Mouse (Mus musculus) right cerebral cortex, adult 18-20 months (tissue): Measurements from ENCODE around the gene C4b.
"Not testable (repeated sequence)": the region's sequence is repeated elsewhere in the genome, so short reads cannot be mapped to it uniquely, and the experiment has no call there.

Source experiments
- DNase-seq: peaks from one replicate; pipeline ENCODE4 v3.0.0; 2022; ENCODE audit warnings: mixed read lengths

C4b gene

DNA sequence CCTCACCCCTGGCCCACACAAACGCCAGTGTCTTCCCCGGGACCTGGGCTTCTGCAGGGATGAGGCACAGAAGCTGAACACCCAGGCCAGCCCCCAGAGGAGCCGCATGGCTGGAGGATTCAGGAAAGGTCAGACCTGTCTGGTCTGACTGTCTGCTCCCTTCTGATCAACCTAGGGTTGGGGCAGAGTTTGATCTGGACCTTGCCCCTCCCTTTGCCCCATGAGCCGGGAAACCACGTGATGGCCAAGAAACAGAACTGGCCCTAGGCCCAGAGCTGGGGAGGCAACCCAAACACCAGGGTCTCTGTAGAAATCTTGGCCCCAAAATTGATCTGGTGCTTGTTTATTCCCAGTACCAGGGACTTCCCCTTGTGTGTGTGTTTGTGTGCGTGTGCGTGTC lies at the start of gene C4b:
Gene C4b (minus strand): TSS at position 164 of the 400 bp plus-strand sequence.
- DNase-seq, result peak; percentile 7

- DNase-seq, result peak; percentile 45
Measured at GRCm38 (mm10) chr17:34777680-34778325, 34.1 kb upstream of the C4b start.

GRCm38 (mm10) chr17:34761471-34761870 lies 17.8 kb upstream of the C4b start:
- DNase-seq, result no peak

DNA sequence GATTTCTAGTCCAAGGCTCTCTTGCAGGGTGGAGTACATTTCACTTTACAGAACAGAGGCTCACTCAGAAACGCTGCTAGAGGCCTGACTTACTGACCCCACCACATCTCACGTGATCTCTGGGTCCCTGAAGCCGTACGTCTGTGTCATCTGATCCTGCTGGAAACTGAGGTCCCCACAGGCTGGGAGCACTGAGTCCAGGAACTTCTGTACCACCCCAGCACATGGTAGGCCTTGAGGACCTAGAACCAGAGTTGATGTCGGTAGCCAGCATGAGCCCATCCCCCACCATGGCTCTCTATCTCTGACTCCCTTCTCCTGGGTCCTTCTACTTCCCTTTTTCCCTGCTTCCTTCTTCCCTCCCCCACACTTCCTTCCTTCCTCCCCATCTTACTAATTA lies 2.8 kb upstream of the C4b start:
- DNase-seq, result no peak

- DNase-seq, result not testable (repeated sequence)
Measured at GRCm38 (mm10) chr17:34745166-34745565, 1.5 kb upstream of the C4b start.

DNA sequence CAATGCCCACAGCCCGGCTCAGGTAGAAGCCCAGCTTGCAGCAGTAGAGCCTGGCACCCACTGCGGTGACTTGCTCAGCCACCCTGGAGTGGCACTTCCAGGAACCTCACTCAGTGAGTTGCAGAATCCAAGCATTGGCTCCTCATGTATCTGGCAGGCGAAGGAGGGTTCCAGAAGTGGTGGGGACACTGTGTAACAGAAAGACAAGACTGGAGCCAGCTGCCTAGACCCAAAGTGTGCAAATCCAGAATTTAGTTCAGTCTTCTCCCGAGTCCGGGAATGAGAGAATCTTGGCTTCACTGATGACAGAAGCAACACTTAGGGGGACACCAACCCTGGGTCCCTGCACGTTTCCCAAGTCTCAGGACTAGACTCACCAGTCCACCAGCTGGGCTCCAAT lies 929 bp upstream of the C4b start:
- not testable (repeated sequence) for DNase-seq

DNA sequence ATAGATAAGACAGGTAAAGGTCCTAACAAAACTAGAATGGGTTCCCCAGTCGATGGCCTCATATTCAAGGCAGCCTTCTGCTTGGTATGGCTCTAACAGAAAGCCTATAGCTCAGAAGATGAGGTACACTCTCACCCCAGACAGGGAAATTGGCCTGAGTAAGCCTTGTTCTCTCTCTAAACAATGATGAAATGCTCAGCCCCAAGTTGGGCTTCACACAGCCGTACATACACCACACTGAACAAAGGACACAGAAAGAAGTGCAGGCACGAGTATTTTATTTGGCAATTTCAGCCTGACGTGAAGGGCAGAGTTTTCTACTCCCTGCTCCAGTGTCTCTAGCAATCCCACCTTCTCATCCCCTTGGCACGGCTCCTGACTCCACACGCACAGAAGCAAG lies 524 bp upstream of the C4b start:
- DNase-seq, result no peak

- no peak for DNase-seq
Measured at GRCm38 (mm10) chr17:34740280-34740679, 3.4 kb downstream of the C4b start.

DNA sequence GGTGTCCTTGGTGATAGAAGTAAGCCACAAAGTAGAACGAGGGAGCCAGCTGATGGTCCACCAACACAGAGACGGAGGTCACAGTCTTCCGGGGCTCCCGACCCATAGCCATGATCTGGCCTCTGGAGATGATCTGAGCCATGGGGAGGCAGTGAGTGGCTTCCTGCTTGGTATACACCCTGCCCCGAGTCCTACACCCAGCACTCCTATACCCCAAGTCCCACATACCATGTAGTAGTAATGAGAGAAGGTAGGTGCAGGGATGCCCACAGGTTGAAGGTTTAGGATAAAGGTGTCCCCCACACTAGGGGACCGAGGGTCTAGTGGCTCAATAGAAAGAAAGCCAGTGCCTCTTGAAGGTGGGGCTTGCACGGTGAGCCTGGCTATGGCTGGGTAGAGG lies 4.0 kb downstream of the C4b start:
- not testable (repeated sequence) for DNase-seq

DNA sequence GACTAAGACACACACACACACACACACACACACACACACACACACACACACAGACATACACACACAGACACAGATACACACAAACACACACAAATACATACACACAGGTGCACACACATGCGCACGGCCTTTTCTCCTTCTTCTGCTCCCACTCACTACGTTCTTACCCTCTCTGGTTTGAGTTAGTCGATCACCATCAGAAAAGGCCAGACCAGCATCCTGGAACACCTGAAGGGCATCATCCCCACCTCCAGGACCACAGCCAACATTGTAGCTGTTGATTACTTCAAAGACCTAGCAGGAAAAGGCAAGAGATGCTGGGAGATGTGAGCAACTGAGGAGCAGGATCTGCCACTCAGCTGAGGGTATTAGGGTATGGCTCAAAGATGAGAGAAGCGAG lies 6.2 kb downstream of the C4b start:
- DNase-seq, result not testable (repeated sequence)

GRCm38 (mm10) chr17:34729779-34730553 lies 13.7 kb downstream of the C4b start:
- DNase-seq, result not testable (repeated sequence)

DNA sequence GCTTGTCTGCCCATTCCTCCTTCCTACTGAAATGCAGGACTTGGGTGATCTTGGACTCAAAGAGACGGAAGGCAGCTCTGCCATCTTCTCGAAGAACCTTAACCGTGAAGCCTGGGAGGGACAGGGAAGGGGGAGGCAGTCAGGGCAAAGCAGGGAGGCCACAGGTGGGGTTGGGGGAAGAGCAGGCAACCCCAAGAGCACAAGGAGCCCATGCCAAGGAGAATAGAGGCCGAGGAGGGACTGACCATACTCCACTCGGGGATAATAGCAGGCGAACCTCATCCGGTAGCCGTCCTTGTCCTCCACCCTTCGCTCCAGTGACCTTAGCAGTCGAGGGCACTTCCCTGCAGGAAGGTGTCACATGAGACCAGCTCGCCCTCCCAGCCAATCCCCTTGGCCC lies 14.5 kb downstream of the C4b start:
- DNase-seq, result not testable (repeated sequence)

- DNase-seq, result no peak
Measured at GRCm38 (mm10) chr17:34727887-34728286, 15.8 kb downstream of the C4b start.

DNA sequence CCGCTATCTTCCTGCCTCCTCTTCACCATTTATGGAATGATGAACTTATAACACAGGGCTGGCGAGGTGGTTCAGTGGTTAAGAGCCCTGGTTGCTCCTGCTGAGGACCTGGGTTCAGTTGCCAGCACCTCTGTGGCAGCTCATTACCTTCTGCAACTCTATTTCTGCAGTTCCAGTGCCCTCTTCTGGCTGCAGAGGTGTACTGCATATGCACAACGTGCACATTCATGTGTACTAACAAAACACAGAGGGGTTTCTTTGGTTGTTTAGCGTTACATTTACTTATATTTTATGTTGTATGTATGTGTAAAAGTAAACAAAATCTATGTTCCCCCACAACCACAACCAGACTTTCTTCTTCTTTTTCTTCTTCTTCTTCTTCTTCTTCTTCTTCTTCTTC lies 20.6 kb downstream of the C4b start:
- no peak for DNase-seq

DNA sequence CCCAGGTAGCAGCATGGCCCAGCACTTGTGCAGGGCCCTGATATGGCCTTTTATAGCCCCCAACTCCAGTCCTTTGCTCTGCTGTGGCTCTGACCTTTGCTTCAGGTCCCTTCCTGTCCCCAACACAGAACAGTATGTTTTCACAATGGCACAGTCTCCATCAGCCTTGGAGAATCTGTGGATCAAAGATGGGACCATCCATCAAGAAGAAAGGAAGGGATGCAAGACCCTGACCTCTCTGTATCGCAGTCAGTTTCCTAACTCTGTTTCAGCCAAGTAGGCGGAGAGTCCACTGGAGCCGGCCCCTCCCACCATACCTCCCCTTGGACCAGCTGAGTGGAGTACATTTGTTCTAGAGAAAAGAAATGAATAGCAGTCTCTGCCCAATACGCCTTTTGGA lies 21.4 kb downstream of the C4b start:
- not testable (repeated sequence) for DNase-seq

- DNase-seq, result not testable (repeated sequence)
Measured at GRCm38 (mm10) chr17:34719886-34720285, 23.8 kb downstream of the C4b start.

DNA sequence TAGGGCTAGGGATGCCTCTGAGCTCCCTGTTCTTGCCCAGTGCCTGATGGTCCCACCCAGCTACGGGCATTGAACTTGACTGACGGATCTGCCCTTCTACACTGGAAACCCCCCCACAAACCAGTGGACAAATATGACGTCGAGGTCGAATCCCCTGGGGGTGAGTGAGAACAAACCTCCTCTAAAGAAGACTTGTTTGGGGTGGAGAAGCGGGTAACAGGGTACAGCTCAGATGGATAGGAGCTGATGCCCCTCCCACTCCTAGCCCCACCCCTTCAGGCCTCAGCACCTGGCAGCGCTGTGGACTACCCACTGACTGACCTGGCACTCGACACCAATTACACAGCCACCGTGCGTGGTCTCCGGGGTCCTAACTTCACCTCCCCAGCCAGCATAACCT lies 26.3 kb downstream of the C4b start:
- no peak for DNase-seq

DNA sequence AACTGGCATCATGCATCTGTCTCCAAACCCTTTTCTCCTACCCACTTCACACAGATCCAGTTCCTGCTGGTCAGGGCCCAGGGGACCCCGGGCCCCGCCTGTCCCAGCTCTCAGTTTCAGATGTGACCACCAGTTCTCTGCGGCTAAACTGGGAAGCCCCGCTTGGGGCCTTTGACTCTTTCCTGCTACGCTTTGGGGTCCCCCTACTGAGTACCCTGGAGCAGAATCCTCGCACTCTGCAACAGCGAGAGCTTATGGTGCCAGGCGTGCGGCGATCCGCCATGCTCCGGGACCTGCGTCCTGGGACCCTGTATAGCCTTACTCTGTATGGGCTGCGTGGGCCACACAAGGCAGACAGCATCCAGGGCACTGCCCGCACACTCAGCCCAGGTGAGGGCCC lies 27.4 kb downstream of the C4b start:
- no peak for DNase-seq

DNA sequence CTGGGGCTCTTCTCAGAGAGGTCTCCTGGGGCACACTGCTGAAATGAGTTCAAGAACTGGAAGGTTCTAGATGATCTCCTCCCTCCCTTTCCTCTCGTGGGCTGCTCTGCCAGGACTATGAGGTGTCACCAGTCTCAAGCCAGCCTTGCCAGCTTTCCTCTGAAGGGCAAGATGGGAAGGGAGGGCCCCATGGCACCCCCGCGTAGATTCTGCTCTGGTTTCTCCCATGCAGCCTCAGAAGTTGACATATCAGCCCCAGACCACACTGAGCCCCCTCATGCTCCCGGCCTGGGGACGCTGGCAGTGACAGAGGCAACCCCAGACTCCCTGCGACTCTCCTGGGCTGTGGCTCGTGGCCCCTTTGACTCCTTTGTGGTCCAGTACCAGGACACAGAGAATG lies 28.2 kb downstream of the C4b start:
- DNase-seq, result not testable (repeated sequence)

DNA sequence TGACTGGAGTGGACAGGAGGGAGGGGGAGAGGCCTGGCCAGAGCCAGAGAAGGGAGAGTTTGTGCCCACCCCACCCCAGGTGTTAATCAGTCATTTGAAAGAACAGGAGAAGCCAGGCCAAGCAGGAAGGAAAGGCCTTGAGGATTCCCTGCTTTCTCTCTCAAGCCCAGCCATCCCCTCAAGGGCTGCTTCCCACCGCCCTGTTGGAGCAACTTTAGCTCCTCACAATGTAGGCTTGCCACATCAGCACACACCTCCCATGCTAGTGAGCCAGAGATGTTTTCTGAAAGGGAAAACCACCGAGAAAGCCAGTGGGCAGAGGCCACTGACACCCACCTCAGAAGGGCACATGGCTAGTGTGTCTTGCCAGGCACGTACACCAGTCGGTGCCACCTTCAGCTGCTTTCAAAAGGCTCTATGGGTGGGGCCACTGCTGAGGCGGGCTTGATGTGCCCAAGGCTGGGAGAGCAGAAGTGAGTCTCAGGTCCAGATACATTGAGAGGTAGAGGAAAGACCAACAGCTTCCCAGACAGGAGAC lies 28.7 kb downstream of the C4b start:
- not testable (repeated sequence) for DNase-seq

- not testable (repeated sequence) for DNase-seq
Measured at GRCm38 (mm10) chr17:34714181-34714907, 29.3 kb downstream of the C4b start.

DNA sequence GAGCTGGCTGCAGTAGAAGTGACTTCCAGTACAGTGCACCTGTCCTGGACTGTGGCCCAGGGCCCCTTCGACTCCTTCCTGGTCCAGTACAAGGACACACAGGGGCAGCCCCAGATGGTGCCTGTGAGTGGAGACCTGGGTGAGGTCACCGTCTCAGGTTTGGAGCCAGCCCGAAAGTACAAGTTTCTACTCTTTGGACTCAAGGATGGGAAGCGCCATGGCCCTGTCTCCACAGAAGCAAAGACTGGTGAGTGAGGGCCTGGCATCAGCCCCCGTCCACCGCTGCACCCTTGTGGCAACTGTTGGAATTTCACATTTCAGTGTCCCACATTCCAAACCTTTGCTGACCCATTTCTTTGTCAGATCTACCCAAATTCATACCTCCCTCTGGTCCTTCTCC lies 30.7 kb downstream of the C4b start:
- peak; percentile 59 for DNase-seq

GRCm38 (mm10) chr17:34706476-34706875 lies 37.2 kb downstream of the C4b start:
- not testable (repeated sequence) for DNase-seq
